Mouse (Mus musculus) 416B (cell line): ENCODE measurements at regions not wholly inside any gene's neighbourhood (a gene's known extent, or its start where the extent isn't known, plus 50 kb on each side); places are given as distances from the start of the nearest gene placed in this dataset.

Source experiments
- DNase-seq: peaks from one replicate; pipeline ENCODE4 v3.0.0; 2011; ENCODE audit warnings: low read depth

DNA sequence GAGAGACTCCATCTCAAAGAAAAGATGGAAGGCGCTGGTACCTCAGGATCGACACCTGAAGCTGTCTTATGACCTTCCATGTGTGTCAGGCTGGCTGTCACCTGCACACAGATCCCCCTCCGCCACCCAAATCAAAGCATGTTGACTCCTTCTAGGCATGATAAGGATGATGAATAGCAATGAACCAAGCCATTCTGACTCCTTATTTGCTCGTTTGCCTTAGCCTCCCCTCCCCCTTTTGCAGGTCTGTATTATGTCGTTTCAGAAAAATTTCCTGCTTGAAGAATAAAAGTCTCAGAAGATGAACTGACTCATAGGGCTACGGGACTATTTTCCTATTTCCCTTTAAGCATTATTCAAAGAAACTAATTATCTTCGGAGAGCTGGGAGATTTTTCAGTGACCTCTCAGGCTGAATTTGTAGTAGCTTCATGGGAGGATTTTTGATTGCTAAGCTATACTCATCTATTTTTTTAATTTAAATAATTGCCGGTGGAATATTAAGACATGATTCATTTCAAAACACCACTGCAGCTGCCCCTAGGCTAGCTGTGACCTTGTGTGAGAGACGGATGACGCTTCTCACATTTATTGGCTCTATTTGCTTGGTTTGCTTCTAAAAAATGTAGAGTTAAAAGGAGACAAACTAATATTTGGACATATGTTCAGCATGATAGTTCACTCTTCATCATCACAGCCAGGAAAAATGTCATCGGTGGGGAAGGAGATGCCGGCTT, 72.4 kb upstream of the Zc3h12c start:
- no peak for DNase-seq

DNA sequence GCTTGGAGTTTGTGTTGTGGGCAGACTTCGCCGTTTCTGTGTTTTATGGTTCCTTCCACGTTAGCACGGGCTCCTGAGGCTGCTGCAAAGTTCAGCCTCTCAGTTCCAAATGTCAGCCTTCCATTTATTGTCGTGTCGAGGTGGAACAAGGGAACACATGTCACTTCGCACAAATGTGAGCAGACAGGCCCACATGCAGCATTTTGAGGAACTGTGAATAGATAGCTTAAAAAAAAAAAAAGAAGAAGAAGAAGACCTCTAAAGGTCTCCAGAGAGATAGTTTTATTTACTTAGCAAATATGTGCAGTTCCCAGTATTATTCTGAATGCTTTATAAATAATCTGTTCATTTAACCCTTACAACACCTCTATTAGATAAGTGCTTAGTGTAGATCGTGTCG, 66.4 kb upstream of the Zc3h12c start:
- no peak for DNase-seq

DNA sequence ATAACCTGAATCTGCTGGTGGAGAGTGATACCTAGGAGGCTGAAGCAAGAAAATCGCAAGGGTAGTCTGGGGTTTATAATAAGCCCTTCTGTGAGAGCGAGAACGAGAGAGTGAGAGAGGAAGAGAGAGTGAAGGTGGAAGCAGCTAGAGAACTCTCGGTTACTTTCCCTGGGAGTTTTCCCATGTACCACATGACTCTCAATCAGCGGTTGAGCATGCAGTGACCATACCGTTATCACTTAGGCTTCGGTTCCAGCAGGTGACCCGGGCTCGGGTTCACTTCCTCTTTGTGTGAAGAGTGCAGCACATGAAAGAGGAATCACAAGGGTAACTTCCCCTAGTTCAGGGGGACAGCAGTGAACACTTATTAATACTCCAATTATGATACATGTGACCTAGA, 61.2 kb upstream of the Zc3h12c start:
- DNase-seq: no peak

DNA sequence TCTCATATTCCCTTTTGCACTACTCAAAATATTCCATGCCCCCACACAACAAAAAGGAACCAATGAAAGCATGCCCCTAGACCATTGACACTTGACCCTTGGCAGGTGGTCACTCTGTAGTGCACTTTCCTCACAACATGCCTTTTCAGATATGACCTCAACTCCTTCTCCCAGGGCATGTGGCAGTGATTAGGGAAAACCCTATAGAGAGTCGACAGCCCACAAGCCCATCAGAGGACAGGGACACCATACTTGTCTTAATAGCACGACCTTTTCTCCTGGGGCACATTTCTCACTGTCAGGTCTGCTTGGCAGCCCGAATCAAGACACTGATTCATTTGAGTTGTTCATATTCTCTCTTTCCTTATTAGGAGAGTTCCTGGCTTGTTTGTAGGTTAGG, 57.3 kb upstream of the Zc3h12c start:
- no peak for DNase-seq

DNA sequence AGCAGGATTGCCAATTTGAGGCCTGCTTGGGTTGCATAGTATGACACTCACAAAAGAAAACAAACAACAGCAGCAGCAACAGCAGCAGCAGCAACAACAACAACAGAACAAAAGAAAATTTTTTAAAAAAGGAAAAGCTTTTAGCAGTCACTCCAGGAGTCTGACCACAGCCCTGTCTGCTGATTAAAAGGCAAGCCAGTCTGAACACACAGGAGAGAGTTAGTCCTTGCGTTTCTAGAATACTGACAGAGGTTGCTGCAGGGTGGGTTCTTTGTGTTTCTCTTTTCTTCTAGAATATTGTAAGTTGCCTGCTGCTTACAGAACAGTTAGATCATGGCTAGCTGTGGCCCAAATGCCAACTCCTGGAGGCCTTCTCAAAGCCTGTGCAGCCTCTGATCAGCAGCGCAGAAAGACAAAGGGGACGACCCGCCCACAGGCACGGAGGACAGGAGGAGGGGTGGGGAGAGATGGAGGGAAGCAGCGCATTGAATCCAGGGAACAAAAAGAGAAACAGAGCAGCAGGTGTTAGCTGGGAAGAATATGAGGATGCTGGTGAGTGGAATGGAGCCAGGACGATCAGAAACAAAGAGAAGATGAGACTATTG, 55.2 kb upstream of the Zc3h12c start:
- no peak for DNase-seq
